Mouse (Mus musculus): ENCODE results near the gene Foxn1. TPM values are rescaled to one million over a fixed set of nuclear protein-coding genes. Genes with fewer than 3 reads are reported as not detected.

Foxn1 gene
- polyA plus RNA-seq, 1 experiment from 2014 or later: 1.6 TPM

GRCm38 (mm10) chr11:78371711-78372110 lies 14.6 kb downstream of the Foxn1 start:
- no peak overlapping the region for H3K27ac ChIP-seq (replicated peaks; ENCODE audit: low read depth, low read length)
- H3K9me3 ChIP-seq (ENCODE audit: control insufficient read depth, low read length): no peaks in the 10 kb centered on the region
- ATAC-seq (ENCODE audit: low read depth) (no peak), DNase-seq (ENCODE audit: low spot score) (no peak)
- H3K4me1 ChIP-seq (ENCODE audit: control insufficient read depth, insufficient read depth, low read length): no peaks in the 10 kb centered on the region
- no peak overlapping the region for H3K9ac ChIP-seq (ENCODE audit: low read depth, low read length)
- no peaks in the 10 kb centered on the region for H3K27me3 ChIP-seq (replicated peaks; ENCODE audit: control insufficient read depth, insufficient read depth, low read length)
- H3K4me3 ChIP-seq (ENCODE audit: low read depth, low read length): no peak overlapping the region
- H3K4me2 ChIP-seq (ENCODE audit: low read depth, low read length): no peak overlapping the region
- H3K36me3 ChIP-seq (ENCODE audit: control insufficient read depth, insufficient read depth, low read length): no peaks in the 10 kb centered on the region
- 93% methylated on average over 11 of the region's 11 CpGs for WGBS

- ATAC-seq (ENCODE audit: low read depth): no peak
- H3K4me1 ChIP-seq (ENCODE audit: control insufficient read depth, insufficient read depth, low read length): no peaks in the 10 kb centered on the region
- H3K4me2 ChIP-seq (ENCODE audit: low read depth, low read length): no peak overlapping the region
- H3K27me3 ChIP-seq (replicated peaks; ENCODE audit: control insufficient read depth, insufficient read depth, low read length): no peaks in the 10 kb centered on the region
- no peaks in the 10 kb centered on the region for H3K36me3 ChIP-seq (ENCODE audit: control insufficient read depth, insufficient read depth, low read length)
- H3K27ac ChIP-seq (replicated peaks; ENCODE audit: low read depth, low read length): no peak overlapping the region
- no peak overlapping the region for H3K4me3 ChIP-seq (ENCODE audit: low read depth, low read length)
- no peaks in the 10 kb centered on the region for H3K9me3 ChIP-seq (ENCODE audit: control insufficient read depth, low read length)
- WGBS: 43% methylated on average over 1 of the region's 1 CpGs
- DNase-seq (ENCODE audit: low spot score): no peak
- H3K9ac ChIP-seq (ENCODE audit: low read depth, low read length): no peak overlapping the region
Measured at GRCm38 (mm10) chr11:78370389-78370788, 16.0 kb downstream of the Foxn1 start.

GRCm38 (mm10) chr11:78367456-78368225 lies 18.7 kb downstream of the Foxn1 start:
- no peaks in the 10 kb centered on the region for H3K4me1 ChIP-seq (ENCODE audit: control insufficient read depth, insufficient read depth, low read length)
- DNase-seq (ENCODE audit: low spot score) (no peak), ATAC-seq (ENCODE audit: low read depth) (no peak)
- no peak overlapping the region for H3K4me3 ChIP-seq (ENCODE audit: low read depth, low read length)
- H3K36me3 ChIP-seq (ENCODE audit: control insufficient read depth, insufficient read depth, low read length): no peaks in the 10 kb centered on the region
- no peaks in the 10 kb centered on the region for H3K27me3 ChIP-seq (replicated peaks; ENCODE audit: control insufficient read depth, insufficient read depth, low read length)
- no peak overlapping the region for H3K4me2 ChIP-seq (ENCODE audit: low read depth, low read length)
- H3K9me3 ChIP-seq (ENCODE audit: control insufficient read depth, low read length): no peaks in the 10 kb centered on the region
- WGBS: 90% methylated on average over 13 of the region's 15 CpGs
- no peak overlapping the region for H3K27ac ChIP-seq (replicated peaks; ENCODE audit: low read depth, low read length)
- H3K9ac ChIP-seq (ENCODE audit: low read depth, low read length): no peak overlapping the region

GRCm38 (mm10) chr11:78364103-78364502 lies 22.3 kb downstream of the Foxn1 start:
- Histone ChIP-seq H3K4me1 (ENCODE audit: control insufficient read depth, insufficient read depth, low read length) (no peaks in the 10 kb centered on the region), H3K9ac (ENCODE audit: low read depth, low read length) (no peak overlapping the region), H3K27me3 (replicated peaks; ENCODE audit: control insufficient read depth, insufficient read depth, low read length) (no peaks in the 10 kb centered on the region), H3K9me3 (ENCODE audit: control insufficient read depth, low read length) (no peaks in the 10 kb centered on the region), H3K36me3 (ENCODE audit: control insufficient read depth, insufficient read depth, low read length) (no peaks in the 10 kb centered on the region), H3K4me2 (ENCODE audit: low read depth, low read length) (no peak overlapping the region), H3K4me3 (ENCODE audit: low read depth, low read length) (no peak overlapping the region), H3K27ac (replicated peaks; ENCODE audit: low read depth, low read length) (no peak overlapping the region)
- no peak for DNase-seq (ENCODE audit: low spot score)
- WGBS: 55% methylated on average over 8 of the region's 8 CpGs
- ATAC-seq (ENCODE audit: low read depth): no peak

- Histone ChIP-seq H3K4me1 (ENCODE audit: control insufficient read depth, insufficient read depth, low read length) (no peaks in the 10 kb centered on the region), H3K4me3 (ENCODE audit: low read depth, low read length) (no peak overlapping the region), H3K4me2 (ENCODE audit: low read depth, low read length) (no peak overlapping the region), H3K27me3 (replicated peaks; ENCODE audit: control insufficient read depth, insufficient read depth, low read length) (no peaks in the 10 kb centered on the region), H3K9ac (ENCODE audit: low read depth, low read length) (no peak overlapping the region), H3K36me3 (ENCODE audit: control insufficient read depth, insufficient read depth, low read length) (no peaks in the 10 kb centered on the region), H3K9me3 (ENCODE audit: control insufficient read depth, low read length) (no peaks in the 10 kb centered on the region), H3K27ac (replicated peaks; ENCODE audit: low read depth, low read length) (no peak overlapping the region)
- no peak for DNase-seq (ENCODE audit: low spot score)
- no peak for ATAC-seq (ENCODE audit: low read depth)
- 74% methylated on average over 12 of the region's 13 CpGs for WGBS
Measured at GRCm38 (mm10) chr11:78363309-78364007, 22.9 kb downstream of the Foxn1 start.

- H3K4me2 ChIP-seq (ENCODE audit: low read depth, low read length): no peak overlapping the region
- 43% methylated on average over 2 of the region's 2 CpGs for WGBS
Measured at GRCm38 (mm10) chr11:78360789-78361131, 25.6 kb downstream of the Foxn1 start.

GRCm38 (mm10) chr11:78360125-78360788 lies 26.1 kb downstream of the Foxn1 start:
- Histone ChIP-seq H3K27ac (replicated peaks; ENCODE audit: low read depth, low read length) (no peak overlapping the region), H3K4me2 (ENCODE audit: low read depth, low read length) (peak overlapping the region; percentile 58), H3K36me3 (ENCODE audit: control insufficient read depth, insufficient read depth, low read length) (no peaks in the 10 kb centered on the region), H3K4me1 (ENCODE audit: control insufficient read depth, insufficient read depth, low read length) (no peaks in the 10 kb centered on the region), H3K27me3 (replicated peaks; ENCODE audit: control insufficient read depth, insufficient read depth, low read length) (no peaks in the 10 kb centered on the region), H3K4me3 (ENCODE audit: low read depth, low read length) (peak overlapping the region; percentile 32), H3K9me3 (ENCODE audit: control insufficient read depth, low read length) (no peaks in the 10 kb centered on the region), H3K9ac (ENCODE audit: low read depth, low read length) (no peak overlapping the region)
- peak; percentile 75 for ATAC-seq (ENCODE audit: low read depth)
- peak; percentile 92 for DNase-seq (ENCODE audit: low spot score)
- 11% methylated on average over 13 of the region's 13 CpGs for WGBS

More at GRCm38 (mm10) chr11:78360789-78361131, 25.6 kb downstream of the Foxn1 start:
- DNase-seq (ENCODE audit: low spot score): no peak
- no peaks in the 10 kb centered on the region for H3K4me1 ChIP-seq (ENCODE audit: control insufficient read depth, insufficient read depth, low read length)
- no peak overlapping the region for H3K27ac ChIP-seq (replicated peaks; ENCODE audit: low read depth, low read length)
- ATAC-seq (ENCODE audit: low read depth): no peak
- no peak overlapping the region for H3K9ac ChIP-seq (ENCODE audit: low read depth, low read length)
- H3K27me3 ChIP-seq (replicated peaks; ENCODE audit: control insufficient read depth, insufficient read depth, low read length): no peaks in the 10 kb centered on the region
- no peak overlapping the region for H3K4me3 ChIP-seq (ENCODE audit: low read depth, low read length)
- no peaks in the 10 kb centered on the region for H3K36me3 ChIP-seq (ENCODE audit: control insufficient read depth, insufficient read depth, low read length)
- no peaks in the 10 kb centered on the region for H3K9me3 ChIP-seq (ENCODE audit: control insufficient read depth, low read length)

- no peaks in the 10 kb centered on the region for H3K9me3 ChIP-seq (ENCODE audit: control insufficient read depth, low read length)
- DNase-seq (ENCODE audit: low spot score) (no peak), ATAC-seq (ENCODE audit: low read depth) (no peak)
- no peak overlapping the region for H3K4me3 ChIP-seq (ENCODE audit: low read depth, low read length)
- no peaks in the 10 kb centered on the region for H3K27me3 ChIP-seq (replicated peaks; ENCODE audit: control insufficient read depth, insufficient read depth, low read length)
- 16% methylated on average over 22 of the region's 22 CpGs for WGBS
- no peaks in the 10 kb centered on the region for H3K4me1 ChIP-seq (ENCODE audit: control insufficient read depth, insufficient read depth, low read length)
- no peak overlapping the region for H3K9ac ChIP-seq (ENCODE audit: low read depth, low read length)
- no peaks in the 10 kb centered on the region for H3K36me3 ChIP-seq (ENCODE audit: control insufficient read depth, insufficient read depth, low read length)
- no peak overlapping the region for H3K27ac ChIP-seq (replicated peaks; ENCODE audit: low read depth, low read length)
- H3K4me2 ChIP-seq (ENCODE audit: low read depth, low read length): no peak overlapping the region
Measured at GRCm38 (mm10) chr11:78358330-78359007, 27.9 kb downstream of the Foxn1 start.

Data from embryonic facial prominence, embryonic 14.5 days (tissue).